Mouse (Mus musculus) liver, postnatal 0 days (tissue): ENCODE data around the gene Ifitm3.

Source experiments
- CTCF ChIP-seq: sonication (generic); IDR thresholded peaks from 2 replicates; pipeline ENCODE4 v1.5.1; 2016; ENCODE audit warnings: antibody characterized with exemption, low read depth
- EP300 ChIP-seq: IDR thresholded peaks from 2 replicates; pipeline ENCODE4 v1.6.1; 2016; ENCODE audit warnings: antibody characterized with exemption, low read depth, mild to moderate bottlenecking

DNA sequence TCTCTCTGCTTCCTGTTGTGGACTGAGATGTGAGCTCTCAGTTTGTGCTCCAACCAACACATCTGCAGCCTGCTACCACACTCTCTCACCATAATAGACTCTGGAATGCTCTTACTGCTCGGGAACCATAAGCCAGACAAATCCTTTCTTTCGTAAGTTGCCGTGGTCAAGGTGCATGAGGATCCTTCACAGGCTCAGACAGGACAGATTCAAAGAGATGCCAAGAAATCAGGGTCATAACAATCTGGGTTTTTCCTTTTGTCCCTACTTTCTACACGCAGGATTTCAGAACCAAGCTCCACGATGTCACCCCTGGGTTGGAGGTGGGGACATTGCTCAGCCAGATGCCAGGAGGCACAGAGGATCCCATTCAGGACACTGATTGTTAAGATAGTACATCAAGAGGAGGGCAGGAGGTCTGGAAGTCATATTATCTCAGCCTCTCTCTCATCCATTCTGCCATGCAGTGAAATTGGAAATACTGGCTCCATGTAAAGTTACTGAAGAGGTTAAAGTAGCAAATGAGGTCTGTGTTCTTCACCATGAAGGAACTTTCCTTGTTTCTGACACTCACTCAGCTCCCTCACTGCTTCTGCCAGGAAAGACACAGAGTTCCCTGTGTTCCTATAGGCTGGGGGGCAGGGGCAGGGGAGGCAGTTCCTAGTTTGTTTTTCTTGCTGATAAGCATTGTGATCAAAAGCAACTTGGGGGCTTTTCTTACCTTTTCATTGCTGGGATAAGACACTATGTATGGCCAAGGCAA is 7.1 kb downstream of the Ifitm3 start:
- no peak for TF ChIP-seq CTCF
- TF ChIP-seq EP300 = no peak
